ENCODE assay signal across 8 mouse cellular contexts in the genomic region with DNA sequence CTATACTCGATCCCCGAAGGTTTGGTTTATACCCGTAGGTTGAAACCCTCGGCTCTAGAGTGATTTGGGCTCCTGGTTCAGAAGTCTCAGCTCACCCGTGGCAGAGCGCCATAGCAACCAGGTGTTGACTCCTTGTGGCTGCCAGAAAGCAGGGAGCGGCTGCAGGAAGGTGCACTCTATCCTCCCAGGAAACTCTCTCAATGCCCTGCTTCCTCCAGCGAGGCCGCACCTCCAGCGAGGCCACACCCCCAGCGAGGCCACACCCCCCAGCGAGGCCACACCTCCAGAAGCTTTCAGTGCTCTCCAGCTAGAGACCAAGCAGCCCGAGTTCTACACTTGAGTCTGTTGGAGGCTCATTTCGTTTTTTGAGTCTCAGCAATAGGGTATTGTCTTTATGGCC. TPM values are rescaled to one million over a fixed set of nuclear protein-coding genes. Genes with fewer than 3 reads are reported as not detected.
A peak's percentile ranks its signal among the peaks of the same experiment; 100 is the strongest.
DNase-seq lines count a peak whose midpoint lies in the region; ATAC-seq lines count a peak whose summit lies in the region.

No protein-coding gene starts in this region.

- 53% methylated on average over 14 of the region's 14 CpGs for WGBS in forebrain, embryonic 15.5 days

- H3K36me3 ChIP-seq in forebrain, embryonic 15.5 days: no peaks in the 10 kb centered on the region

- no peak overlapping the region for H3K27ac ChIP-seq in forebrain, embryonic 15.5 days (replicated peaks)

- no peak for ATAC-seq in forebrain, embryonic 15.5 days (replicated peaks)

- H3K9ac ChIP-seq in forebrain, embryonic 15.5 days (replicated peaks): no peak overlapping the region

- peak; percentile 54 to 58 for DNase-seq in cerebellum, postnatal 10 days
- no peak for DNase-seq in cerebellum, adult 9-10 months
- DNase-seq in adrenal gland, adult (ENCODE audit: inconsistent age in 2 of 2, low spot score in 1 of 2): peak; percentile 73 to 87
- DNase-seq in gastrocnemius, postnatal 25 days: peak; percentile 75
- peak; percentile 87 to 90 for DNase-seq in kidney, postnatal 4 days
- peak; percentile 83 for DNase-seq in naive thymus-derived CD4-positive, alpha-beta T cell, adult 2 months (ENCODE audit: low read depth)
- peak; percentile 45 to 68 for DNase-seq in thymus, postnatal 10 days (ENCODE audit: low spot score in 2 of 2)

- H3K4me2 ChIP-seq in forebrain, embryonic 15.5 days (replicated peaks): no peak overlapping the region

- H3K4me3 ChIP-seq in forebrain, embryonic 15.5 days: no peak overlapping the region

- H3K27me3 ChIP-seq in forebrain, embryonic 15.5 days: peaks cover 11% of the 10 kb centered on the region; the same call in 1 of the 2 replicates

- H3K4me1 ChIP-seq in forebrain, embryonic 15.5 days: peaks cover 13% of the 10 kb centered on the region

- no peaks in the 10 kb centered on the region for H3K9me3 ChIP-seq in forebrain, embryonic 15.5 days

RNA-seq across cellular contexts. Expression of gene Casp7, which starts 3.3 kb away (rescaled TPM):
- 1 to 10 TPM; 4.1 to 5.3 TPM for total RNA-seq in gastrocnemius, postnatal 25 days (2021)
- 14.7 TPM in 2 replicates for polyA plus RNA-seq in forebrain, embryonic 15.5 days (2015; fragmentation: Nextera tagmentation; extraction: Ambion mirVana)

RNA-seq across cellular contexts. Expression of gene Nrap, which starts 10.4 kb away (rescaled TPM):
- 1,000 to 10,000 TPM in 1 of 2 experiments, 100 to 1,000 TPM in 1; 752 to 1,010 TPM for total RNA-seq in gastrocnemius, postnatal 25 days (2021)
- 0.41 and 0.45 TPM in 2 replicates for polyA plus RNA-seq in forebrain, embryonic 15.5 days (2015; fragmentation: Nextera tagmentation; extraction: Ambion mirVana)
